In genomic region chr2:119971837-119972536, GRCm38 (mm10) we compare ENCODE assay signal across 8 mouse cellular contexts. TPM values are rescaled to one million over a fixed set of nuclear protein-coding genes. Genes with fewer than 3 reads are reported as not detected.
DNase-seq lines count a peak whose midpoint lies in the region; ATAC-seq and TF ChIP-seq lines count a peak whose summit lies in the region.

No protein-coding gene starts in this region.

- H3K27me3 ChIP-seq in hindbrain, embryonic 10.5 days (ENCODE audit: insufficient read depth, poor library complexity, severe bottlenecking) = no peaks in the 10 kb centered on the region
- H3K27me3 ChIP-seq in lung, postnatal 0 days (replicated peaks; ENCODE audit: insufficient read depth, low read length) = no peaks in the 10 kb centered on the region

- peak overlapping the region; percentile 85 for H3K27ac ChIP-seq in hindbrain, embryonic 10.5 days
- H3K27ac ChIP-seq in lung, postnatal 0 days (ENCODE audit: low read length) = peak overlapping the region; percentile 87

- 5% methylated on average over 32 of the region's 32 CpGs for WGBS in hindbrain, embryonic 10.5 days
- 2% methylated on average over 32 of the region's 32 CpGs for WGBS in lung, postnatal 0 days

- peak overlapping the region; percentile 72 for H3K4me2 ChIP-seq in lung, postnatal 0 days (replicated peaks; ENCODE audit: low read depth, low read length)

- no peak for TF ChIP-seq EP300 in lung, postnatal 0 days (IDR thresholded peaks at IDR 0.05)

- no peaks in the 10 kb centered on the region for H3K36me3 ChIP-seq in hindbrain, embryonic 10.5 days
- no peaks in the 10 kb centered on the region for H3K36me3 ChIP-seq in lung, postnatal 0 days (ENCODE audit: insufficient read depth, low read length)

- peak; percentile 95 for DNase-seq in MN1 (ENCODE audit: low spot score)
- peak; percentile 96 for DNase-seq in cerebellum, adult 9-10 months
- peak; percentile 98 for DNase-seq in hindbrain, embryonic 10.5 days (ENCODE audit: low spot score)
- DNase-seq in layer of hippocampus, adult 9-11 months = peak; percentile 96
- DNase-seq in lung, postnatal 0 days (ENCODE audit: low spot score) = peak; percentile 98
- DNase-seq in ovary, postnatal 14 days (ENCODE audit: low spot score) = peak; percentile 90
- DNase-seq in thymus, postnatal 14 days = peak; percentile 97

- H3K4me3 ChIP-seq in hindbrain, embryonic 10.5 days = peak overlapping the region; percentile 67
- peak overlapping the region; percentile 73 for H3K4me3 ChIP-seq in lung, postnatal 0 days (ENCODE audit: low read depth, low read length)

- TF ChIP-seq CTCF in lung, postnatal 0 days (IDR thresholded peaks at IDR 0.05) = peak; percentile 69

- H3K4me1 ChIP-seq in hindbrain, embryonic 10.5 days (replicated peaks) = peaks cover 14% of the 10 kb centered on the region
- H3K4me1 ChIP-seq in lung, postnatal 0 days (ENCODE audit: insufficient read depth, low read depth, low read length) = peaks cover 11% of the 10 kb centered on the region

- peak; percentile 92 for ATAC-seq in frontal cortex, adult (ENCODE audit: low TSS enrichment)
- ATAC-seq in lung, postnatal 0 days = peak; percentile 100

- H3K9me3 ChIP-seq in hindbrain, embryonic 10.5 days = no peaks in the 10 kb centered on the region
- H3K9me3 ChIP-seq in lung, postnatal 0 days (ENCODE audit: low read length) = no peaks in the 10 kb centered on the region

- H3K9ac ChIP-seq in lung, postnatal 0 days (replicated peaks; ENCODE audit: low read depth) = peak overlapping the region; percentile 72

RNA-seq across cellular contexts. Expression of gene Mapkbp1, which starts 0.5 kb away (rescaled TPM):
- polyA plus RNA-seq in hindbrain, embryonic 10.5 days (2016; fragmentation: Nextera tagmentation; extraction: Ambion mirVana) = 4.0 and 4.1 TPM in 2 replicates
- 2.5 and 2.6 TPM in 2 replicates for polyA plus RNA-seq in lung, postnatal 0 days (2015; fragmentation: Nextera tagmentation; extraction: Ambion mirVana)

RNA-seq across cellular contexts. Expression of gene Jmjd7, which starts 55.3 kb away (rescaled TPM):
- 24.2 and 25.1 TPM in 2 replicates for polyA plus RNA-seq in hindbrain, embryonic 10.5 days (2016; fragmentation: Nextera tagmentation; extraction: Ambion mirVana)
- 18.1 and 22.6 TPM in 2 replicates for polyA plus RNA-seq in lung, postnatal 0 days (2015; fragmentation: Nextera tagmentation; extraction: Ambion mirVana)

RNA-seq across cellular contexts. Expression of gene Gm28042, which starts 55.3 kb away (rescaled TPM):
- polyA plus RNA-seq in hindbrain, embryonic 10.5 days (2016; fragmentation: Nextera tagmentation; extraction: Ambion mirVana) = 3.3 and 6.0 TPM in 2 replicates
- 0.69 and 0.70 TPM in 2 replicates for polyA plus RNA-seq in lung, postnatal 0 days (2015; fragmentation: Nextera tagmentation; extraction: Ambion mirVana)

Comparison
In these comparisons a context has a peak if more than half of its experiments do, and no peak if none do; other contexts are left out.
1. Peak in every context shown above with its lines: DNase-seq, ATAC-seq, H3K4me3 ChIP-seq and H3K27ac ChIP-seq.